Mouse (Mus musculus): ENCODE measurements around the gene Aspn.
"Not testable (repeated sequence)": the region's sequence is repeated elsewhere in the genome, so short reads cannot be mapped to it uniquely, and the experiment has no call there.

Aspn gene

DNA sequence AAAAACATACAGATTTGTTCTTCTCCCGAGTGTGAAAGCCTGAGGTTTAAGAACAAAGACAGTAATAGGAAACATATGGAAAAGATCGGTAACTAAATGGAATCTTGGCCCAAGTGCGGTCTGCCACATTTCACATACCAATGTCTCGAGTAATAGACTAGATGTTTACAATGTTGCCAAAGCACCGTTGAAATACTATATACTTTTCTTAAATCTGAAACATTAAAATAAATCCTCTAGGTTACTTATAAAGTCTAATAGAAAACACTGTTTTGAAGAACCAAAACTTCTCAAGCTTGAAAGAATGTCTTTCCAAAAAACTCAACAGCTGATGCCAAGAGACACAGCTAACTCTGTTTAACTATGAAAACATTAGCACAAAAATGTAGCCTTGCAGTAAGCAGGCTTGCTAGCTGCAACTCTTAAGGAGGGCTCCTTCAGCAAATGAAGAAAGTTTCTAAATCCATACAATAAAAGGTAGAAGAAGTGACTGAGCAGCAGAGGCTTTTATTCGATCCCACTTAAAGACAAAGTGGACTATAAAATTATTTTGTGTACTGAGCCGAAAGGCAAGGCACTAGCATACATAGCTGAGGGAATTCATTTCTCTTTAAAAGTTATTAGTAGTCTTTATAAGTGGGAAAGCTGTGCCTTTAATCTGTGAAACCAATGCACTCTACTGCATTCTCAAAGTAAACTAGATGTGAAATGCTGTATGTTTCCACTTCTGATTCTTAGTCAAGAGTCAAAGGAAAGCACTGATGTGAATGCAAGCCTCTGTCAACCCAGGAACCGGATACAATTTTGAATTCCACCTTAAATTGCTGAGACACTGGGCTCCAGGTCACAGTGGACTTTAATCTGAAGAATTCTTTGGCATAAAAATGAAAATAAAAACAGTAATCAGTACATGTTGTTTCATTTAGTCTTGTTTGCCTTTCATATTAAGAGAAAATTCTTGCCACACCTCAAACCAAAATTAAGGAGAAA, 37.6 kb downstream of the Aspn start, which contains the start of gene Omd:
Gene Omd, plus strand, starts transcription at position 922 of the 990 bp plus-strand sequence.
- ATAC-seq (ENCODE audit: insufficient number of reproducible peaks, low FRiP score, low TSS enrichment) = no peak

DNA sequence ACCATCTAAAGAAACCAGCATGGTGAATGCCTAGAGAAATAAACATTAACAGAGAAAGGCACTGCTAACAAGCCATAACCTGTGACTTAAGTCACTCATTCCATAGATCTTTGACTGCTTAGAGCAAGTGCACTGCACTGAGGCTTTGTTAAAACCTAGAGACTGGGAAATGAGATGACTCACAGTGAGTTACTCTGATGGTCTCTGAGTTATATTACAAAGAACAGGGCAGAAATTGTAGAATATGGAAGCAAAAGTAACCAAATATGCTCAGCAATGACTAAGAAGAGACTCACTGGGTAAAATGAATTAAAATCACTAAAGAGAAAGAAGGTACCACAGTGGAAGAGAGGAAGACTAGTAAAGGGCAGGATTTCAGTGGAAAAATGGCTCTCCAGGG, 39.6 kb downstream of the Aspn start:
- no peak for ATAC-seq (ENCODE audit: insufficient number of reproducible peaks, low FRiP score, low TSS enrichment)

DNA sequence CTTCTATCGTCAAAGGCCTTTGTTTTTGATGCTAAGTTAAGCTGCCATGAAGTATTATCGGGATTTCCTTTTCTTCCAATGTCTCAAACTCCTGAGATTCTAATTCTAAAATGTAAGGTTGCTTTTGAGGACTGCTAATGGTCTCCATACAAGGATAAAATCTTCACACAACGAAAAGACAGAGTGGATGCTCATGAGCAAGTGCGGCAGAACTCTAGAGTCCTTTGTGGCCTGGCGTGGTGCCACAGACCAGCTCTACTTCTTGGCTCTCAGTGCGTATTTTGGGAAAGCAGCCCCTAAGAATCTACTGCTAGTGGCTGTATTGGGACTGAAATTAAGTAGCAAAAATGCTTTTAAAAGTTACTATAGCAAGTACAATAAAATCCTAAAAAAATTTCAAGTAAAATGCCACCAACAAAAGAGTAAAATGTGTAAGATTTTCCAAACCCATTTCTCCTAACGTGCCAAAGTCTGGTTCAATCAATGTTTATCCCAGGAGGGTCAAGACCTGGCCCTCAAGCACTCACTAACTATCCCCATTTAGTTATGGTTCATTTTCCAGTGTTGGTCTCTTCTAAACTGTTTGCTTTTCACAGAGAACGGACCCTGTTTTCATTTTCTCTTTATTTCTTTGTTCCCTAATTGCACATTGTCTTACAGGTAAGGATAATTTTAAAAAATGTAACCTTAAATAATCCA, 40.2 kb downstream of the Aspn start:
- no peak for ATAC-seq (ENCODE audit: insufficient number of reproducible peaks, low FRiP score, low TSS enrichment)

DNA sequence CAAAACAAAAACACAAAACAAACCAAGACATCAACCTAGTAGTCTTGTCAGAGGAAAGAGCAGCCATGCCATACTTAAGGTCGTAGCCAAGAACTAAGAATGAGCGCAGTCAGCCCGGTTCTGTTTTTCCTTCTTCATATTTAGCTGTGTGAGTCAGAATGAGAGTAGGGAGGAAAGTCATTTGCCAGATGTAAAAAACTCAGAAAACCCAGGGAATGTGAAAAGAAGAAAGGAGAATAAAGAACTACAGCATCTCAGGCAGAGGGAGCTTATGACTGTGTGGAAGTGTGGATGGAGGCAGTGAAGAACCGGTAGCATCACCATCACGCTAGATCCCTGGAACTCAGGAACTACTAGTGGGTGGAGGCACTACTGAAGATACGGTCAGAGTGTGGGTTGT, 41.8 kb downstream of the Aspn start:
- ATAC-seq (ENCODE audit: insufficient number of reproducible peaks, low FRiP score, low TSS enrichment) = no peak

DNA sequence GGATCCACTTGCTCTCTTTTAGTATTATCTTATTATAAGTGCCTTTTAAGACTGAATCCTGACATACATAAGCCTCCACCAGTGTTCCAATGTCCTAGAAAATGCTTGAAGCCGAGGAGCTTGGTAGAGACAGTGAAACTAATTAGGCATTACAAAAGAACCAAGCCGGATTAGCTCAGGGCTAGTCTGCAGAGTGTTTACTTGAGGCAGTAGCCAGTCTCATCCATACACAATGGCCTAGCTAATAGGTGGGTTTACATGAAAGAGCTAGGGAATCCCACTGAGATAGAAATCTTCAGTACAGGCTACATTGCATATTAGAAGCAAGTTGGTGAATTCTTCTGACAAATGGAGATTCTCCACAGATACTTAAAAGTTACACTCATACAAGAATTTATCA, 58.3 kb downstream of the Aspn start:
- ATAC-seq (ENCODE audit: insufficient number of reproducible peaks, low FRiP score, low TSS enrichment) = not testable (repeated sequence)

DNA sequence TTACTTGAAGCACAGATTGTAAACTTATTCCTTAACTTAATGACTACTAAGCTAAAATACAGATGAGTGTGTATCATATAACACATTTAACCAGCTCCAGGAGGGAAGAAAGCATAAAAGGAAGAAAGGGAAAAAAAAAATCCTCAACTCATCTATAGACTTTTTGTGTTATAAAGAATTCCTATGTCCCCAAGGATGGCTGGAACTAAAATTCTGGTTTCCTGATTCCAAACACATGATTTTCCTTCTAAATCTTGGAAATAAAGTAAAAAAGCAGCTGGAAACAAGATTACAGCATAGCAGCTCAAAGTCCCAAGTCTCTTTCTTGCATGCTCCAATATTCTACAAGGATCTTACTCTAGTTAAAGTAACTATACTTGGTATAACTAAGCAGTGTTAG, 59.4 kb downstream of the Aspn start:
- no peak for ATAC-seq (ENCODE audit: insufficient number of reproducible peaks, low FRiP score, low TSS enrichment)

DNA sequence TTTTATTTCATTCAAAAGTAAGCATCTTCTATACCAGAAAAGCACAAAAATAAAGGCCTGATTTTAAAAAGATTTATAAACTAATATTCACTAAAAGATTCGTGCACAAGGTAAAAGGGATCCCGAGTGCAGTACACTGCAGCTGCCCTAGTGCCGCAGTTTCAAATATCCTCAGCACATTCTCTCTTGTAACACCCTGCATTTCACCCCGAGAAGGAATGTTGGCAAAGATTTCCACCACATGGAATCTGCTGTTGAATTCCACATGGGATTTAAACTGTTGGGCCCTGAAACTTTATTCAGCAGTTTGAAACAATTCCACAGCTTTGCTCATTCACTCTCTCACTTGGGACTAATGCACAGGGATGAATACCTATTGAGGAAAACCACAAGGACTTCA, 63.5 kb downstream of the Aspn start, which contains the start of gene Ogn:
Gene Ogn, plus strand, starts transcription at position 333 of the 400 bp plus-strand sequence.
- ATAC-seq (ENCODE audit: insufficient number of reproducible peaks, low FRiP score, low TSS enrichment) = no peak

DNA sequence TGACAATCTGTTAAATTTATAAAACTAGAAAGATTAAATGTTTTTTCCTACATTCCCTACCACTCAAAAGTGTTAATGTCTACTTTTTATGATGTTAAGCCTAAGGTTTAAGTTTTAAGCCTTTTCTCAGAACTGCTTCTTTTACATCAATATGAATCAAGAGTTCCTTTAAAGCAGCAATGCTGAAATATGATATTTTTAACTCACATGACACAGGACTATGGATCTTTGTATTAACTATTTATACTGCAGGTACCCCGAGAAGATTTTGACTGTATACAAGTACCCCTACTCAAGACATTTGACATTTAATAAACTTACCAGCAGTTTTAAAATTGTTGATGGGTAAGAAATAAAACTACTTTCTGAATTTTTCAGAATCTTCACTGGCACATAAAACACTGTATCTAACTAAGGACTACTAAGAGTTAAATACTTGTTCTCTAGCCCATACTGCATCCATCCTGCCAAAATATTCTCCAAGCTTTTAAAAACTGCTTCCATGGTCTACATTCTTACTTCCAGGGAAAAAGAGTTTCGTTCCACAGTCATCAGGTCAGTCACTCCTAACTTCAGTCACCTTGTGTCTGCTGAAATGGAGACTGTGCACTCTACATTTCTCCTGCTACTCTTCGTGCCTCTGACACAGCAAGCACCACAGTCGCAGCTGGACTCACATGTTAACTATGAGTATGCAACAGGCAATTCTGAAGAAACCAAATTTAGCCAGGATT, 64.5 kb downstream of the Aspn start:
- ATAC-seq (ENCODE audit: insufficient number of reproducible peaks, low FRiP score, low TSS enrichment) = no peak

DNA sequence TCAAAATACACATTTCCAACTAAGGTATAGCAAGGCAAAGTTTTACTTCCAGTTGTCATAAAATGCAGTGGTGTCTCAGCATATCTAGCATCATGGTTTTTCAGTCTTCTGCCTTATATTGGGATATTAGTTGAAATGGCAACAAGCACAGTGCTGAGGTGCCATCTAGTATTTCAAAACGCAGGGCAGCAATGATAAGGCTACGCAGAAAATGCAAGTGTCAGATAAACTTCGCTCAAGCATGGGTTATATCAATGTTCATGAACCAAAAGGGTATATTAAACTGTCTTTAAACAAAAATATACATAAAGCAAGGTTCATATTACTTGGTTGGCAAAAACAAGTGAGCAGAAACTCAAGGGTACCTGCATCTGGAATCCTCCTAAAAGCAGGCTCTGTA, 72.8 kb downstream of the Aspn start:
- ATAC-seq (ENCODE audit: insufficient number of reproducible peaks, low FRiP score, low TSS enrichment) = no peak
